Mouse (Mus musculus) thymus, adult 2 months (tissue): ENCODE data around the gene Rundc3a.

ENCODE experiments used
- CTCF ChIP-seq: fragments of 200-500 bp; IDR thresholded peaks from 2 replicates; pipeline ENCODE4 v1.5.1; 2012; ENCODE audit warnings: mild to moderate bottlenecking, control low read depth, low read length, moderate library complexity, borderline replicate concordance; ENCODE audit not compliant: control insufficient read depth, poor library complexity, insufficient read depth; ENCODE audit errors: extremely low read depth
- POLR2A ChIP-seq: fragments of 200-500 bp; IDR thresholded peaks from 2 replicates; pipeline ENCODE4 v1.6.1; 2012; ENCODE audit warnings: mild to moderate bottlenecking, low read length, control low read depth, moderate library complexity; ENCODE audit not compliant: control insufficient read depth, poor library complexity, insufficient read depth; ENCODE audit errors: extremely low read depth

DNA sequence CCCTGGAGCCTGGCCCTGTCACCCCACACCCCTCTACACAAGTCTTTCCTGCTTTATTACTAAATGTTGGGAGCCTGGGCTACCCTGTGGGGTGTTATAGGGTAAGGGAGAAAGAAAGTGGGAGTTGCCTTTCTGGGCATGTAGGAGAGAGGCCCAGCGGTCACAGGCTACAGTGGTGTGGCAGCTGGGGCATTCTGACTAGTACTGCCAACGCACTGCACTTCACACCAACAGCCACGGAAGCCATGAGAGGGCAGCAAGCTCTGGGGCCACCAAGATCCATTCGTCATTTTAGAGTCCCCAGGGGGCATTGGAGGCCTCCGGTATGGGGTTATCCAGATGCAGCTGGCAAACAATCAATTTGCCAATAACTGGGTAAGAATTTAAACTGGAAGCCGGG is 48.9 kb downstream of the Rundc3a start:
- TF ChIP-seq CTCF (no peak), POLR2A (no peak)
